Mouse (Mus musculus): ENCODE results near the gene 3110021N24Rik. TPM values are rescaled to one million over a fixed set of nuclear protein-coding genes. Genes with fewer than 3 reads are reported as not detected.
"Not testable (repeated sequence)": the region's sequence is repeated elsewhere in the genome, so short reads cannot be mapped to it uniquely, and the experiment has no call there.

The 3110021N24Rik gene
- total RNA-seq (2022) = 1 to 10 TPM in 2 of 4 experiments, under 1 TPM in 2; 0.70 to 1.9 (median 0.90) TPM

DNA sequence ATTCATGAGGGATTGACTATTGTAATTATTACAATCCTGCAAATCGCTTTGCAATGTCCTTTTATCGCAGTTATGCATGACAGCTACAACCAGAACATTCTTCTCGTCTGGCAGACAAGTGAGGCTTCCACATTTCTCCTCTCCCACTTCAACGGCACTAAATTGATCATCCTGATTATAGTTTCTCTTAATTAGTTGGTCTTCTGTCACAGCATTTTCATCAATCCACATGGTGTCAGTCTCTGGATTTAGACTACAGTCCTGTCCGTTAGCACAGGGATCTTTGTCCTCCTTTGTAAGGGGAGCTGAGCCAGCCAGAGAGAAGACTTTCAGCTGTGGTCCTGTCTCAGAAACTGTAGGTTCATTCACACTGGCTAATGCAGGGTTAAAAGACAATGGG is at the start of gene 3110021N24Rik:
Gene 3110021N24Rik, plus strand, starts transcription at position 301 of the 400 bp plus-strand sequence.
- DNase-seq = no peak

DNA sequence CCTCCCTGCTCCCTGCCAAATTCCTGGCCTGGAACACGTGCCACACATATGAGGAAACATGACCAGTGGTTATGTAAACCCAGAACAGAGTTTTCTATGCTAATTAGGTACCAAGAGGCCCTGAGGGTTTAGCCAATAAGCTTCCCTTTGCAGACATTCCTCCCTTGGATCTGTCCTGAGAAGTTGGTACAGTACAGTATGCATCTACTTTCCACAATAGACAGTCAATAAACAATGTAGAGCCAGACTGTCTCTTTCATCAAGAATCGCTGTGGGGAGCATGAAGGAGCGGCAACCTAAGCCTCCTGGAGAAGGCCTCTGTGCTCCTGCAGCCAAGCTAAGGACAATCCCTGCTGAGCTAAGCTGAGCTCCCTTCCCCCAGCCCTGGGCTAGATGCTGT is 33.3 kb upstream of the 3110021N24Rik start:
- DNase-seq = no peak

GRCm38 (mm10) chr4:108687098-108687497 is 32.4 kb upstream of the 3110021N24Rik start:
- not testable (repeated sequence) for DNase-seq

DNA sequence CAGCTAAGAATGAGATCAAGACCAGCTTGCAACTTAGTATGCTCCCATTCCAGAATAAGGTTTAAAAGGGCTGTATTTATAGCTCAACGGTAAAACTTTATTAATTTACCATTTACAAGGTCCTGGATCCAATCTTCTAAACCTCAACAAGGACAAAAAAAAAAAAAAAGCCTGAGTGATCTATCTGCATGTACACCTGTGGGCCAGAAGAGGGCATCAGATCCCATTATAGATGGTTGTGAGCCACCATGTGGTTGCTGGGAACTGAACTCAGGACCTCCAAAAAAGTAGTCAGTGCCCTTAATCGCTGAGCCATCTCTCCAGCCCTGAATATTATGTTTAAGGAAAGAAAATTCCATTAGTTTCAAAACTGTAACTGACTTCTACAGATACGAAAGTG is 29.0 kb upstream of the 3110021N24Rik start:
- no peak for DNase-seq

- no peak for DNase-seq
Measured at GRCm38 (mm10) chr4:108691469-108691868, 28.0 kb upstream of the 3110021N24Rik start.

DNA sequence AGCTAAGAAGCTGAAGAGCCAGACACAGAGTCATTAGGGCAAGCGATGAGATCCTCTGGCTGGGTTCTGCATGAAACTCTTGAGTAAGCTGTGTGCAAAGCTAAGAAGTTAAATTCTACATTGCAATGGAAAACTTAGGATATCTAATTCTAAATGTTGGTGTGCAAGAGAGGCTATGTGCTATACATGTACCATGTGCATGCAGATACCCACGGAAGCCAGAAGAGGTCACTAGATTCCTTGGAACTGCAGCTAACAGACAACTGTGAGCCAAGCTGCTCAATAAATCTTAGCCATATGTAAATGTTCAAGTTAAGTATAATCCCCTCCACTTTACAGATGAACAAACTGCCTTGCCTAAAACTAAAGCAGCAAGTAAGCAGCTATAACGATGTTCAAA is 22.5 kb upstream of the 3110021N24Rik start:
- DNase-seq = peak; percentile 7

DNA sequence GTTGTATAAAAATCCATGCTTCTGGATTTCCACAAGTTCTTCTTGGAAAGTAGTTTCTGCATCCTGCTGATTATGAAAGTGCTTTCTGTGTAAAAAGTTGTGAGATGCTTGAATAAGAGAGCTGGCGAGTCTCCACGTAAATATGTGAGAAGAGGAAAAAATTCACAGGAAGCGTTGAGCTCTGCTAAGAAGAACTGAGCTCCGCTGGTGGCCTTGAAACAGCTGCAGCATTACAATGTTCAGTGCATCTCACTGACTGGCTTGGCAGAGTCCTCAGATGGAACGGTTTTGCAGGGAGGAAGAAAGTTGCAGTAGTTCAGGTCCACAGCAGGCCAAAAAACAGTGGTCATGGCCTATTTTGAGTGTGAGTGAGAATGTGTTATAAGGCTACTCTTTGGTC is 11.2 kb upstream of the 3110021N24Rik start:
- DNase-seq = no peak

DNA sequence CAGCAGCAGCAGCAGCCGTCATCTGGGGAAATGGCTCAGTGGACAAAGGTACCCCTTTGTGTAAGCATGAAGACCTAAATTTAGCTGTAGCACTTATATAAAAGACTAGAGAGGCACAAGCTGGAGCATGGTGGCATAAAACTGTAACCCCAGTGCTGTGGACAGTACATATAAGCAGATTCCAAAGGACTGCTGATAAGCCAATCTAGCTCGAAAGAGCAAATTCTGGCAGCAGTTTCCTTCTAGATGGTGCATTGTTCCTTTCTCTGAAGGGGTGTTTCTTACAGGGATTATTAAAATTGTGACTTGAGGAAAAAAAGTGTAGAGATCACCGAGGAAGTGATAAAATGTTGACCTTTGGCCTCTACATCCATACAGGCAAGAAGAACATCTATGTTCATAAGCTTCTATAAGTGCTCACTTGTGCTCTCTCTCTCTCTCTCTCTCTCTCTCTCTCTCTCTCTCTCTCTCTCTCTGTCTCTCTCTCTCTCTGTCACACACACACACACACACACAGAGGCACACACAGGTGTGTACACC is 1.9 kb downstream of the 3110021N24Rik start:
- no peak for DNase-seq

DNA sequence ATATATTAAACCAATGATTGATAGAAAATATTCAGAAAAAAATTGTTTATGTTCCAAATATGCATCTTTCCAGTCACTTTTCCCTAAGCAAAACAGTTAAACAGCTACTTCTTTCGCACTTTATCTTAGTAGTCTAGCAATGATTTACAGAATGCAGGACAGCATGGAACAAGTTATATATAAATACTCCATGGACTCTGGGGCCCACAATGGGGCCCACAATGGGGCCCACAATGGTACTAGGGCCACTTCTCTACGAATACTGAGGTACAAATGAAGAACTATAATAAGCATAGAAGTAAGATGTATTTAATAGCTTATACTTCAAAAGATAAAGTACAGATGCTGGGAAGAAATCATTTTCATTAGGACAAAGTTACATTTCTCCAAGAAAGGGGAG is 4.7 kb downstream of the 3110021N24Rik start:
- no peak for DNase-seq

- DNase-seq = no peak
Measured at GRCm38 (mm10) chr4:108730450-108730849, 11.0 kb downstream of the 3110021N24Rik start.

DNA sequence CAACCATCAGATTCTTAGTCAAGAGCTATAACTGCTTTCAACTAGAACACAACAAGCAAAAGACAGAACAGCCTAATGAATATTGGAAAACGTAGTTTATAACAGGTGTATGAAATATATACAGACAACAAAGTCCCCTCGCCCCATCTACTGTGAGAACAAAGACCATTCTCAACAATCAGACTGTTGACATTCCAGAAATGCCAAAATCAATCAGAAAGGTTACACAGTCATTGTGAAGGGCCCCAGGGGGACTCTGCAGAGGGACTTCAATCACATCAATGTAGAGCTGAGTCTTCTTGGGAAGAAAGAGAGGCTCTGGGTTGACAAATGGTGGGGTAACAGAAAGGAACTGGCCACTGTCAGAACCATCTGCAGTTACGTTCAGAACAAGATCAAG is 12.1 kb downstream of the 3110021N24Rik start:
- no peak for DNase-seq

DNA sequence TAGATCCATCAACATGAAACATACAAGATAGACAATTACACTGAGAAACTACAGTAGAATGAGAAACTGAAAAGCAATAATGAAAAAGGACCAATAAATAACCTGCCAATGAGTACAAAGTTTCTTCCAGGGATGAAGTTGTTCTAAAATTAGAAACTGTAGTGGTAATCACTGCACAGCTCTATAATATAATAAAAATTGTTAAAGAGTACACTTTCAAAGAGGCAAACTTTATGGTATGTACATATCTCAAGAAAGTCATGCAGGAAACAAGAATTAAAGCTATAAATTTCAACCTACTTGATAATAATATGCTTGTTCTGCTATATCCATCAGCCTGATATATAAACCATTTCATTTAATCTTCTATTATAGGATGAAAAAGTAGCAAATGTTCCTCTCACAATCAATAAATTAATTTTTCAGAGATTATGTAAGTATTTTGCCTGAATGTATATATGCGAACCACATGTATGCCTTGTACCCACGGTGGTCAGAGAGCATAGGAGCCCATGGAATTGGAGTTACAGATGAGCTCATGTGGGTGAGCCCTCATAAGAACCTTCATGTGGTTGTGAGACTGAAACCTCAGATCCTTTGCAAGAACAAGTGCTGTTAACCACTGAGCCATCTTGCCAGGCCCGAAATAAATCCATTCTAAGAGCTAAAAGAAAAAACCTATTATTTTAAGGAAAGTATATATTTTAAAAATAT is 26.9 kb downstream of the 3110021N24Rik start:
- no peak for DNase-seq

DNA sequence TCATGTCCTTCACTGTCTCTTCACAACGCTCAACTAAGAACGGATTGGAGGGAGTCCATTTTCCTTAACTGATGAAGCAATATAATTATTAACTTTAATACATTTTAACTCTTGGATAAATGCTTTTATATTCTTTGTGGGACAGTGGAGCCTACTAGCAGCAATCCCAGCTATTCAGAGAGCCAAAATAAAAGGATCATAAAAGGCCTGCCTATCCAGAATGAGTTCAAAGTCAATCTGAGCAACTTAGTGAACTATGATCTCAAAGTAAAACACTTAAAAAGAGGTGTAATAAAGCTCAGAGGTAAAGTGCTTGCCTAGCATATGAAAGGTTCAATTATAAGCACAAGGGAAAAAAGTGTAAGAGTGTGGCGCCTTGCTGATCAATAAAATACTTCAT is 40.1 kb downstream of the 3110021N24Rik start:
- DNase-seq = no peak

- no peak for DNase-seq
Measured at GRCm38 (mm10) chr4:108768527-108768926, 49.1 kb downstream of the 3110021N24Rik start.

GRCm38 (mm10) chr4:108779763-108780056 is 60.3 kb downstream of the 3110021N24Rik start:
- no peak for DNase-seq

GRCm38 (mm10) chr4:108780057-108780863 is 60.8 kb downstream of the 3110021N24Rik start, which contains the start of gene Zfyve9:
TSS of gene Zfyve9 (minus strand) at chr4:108780798.
- DNase-seq = peak; percentile 58

DNA sequence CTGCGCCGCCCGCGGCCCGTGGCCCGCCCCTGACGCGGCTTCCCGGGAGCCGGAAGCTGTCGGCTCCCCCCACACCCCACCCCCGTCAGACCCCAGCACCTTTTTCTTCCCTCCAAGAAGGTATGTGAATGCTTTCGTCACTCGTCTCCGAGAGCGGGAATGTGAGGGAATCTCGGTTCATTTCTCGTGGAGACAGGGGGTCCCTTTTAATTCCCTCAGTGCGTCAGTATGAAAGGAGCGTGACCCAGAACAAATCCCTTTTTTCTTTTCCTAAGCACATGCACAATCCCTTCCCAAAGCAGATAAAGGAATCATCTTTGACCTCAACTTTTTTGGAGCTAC is 61.4 kb downstream of the 3110021N24Rik start:
- no peak for DNase-seq

- DNase-seq = no peak
Measured at GRCm38 (mm10) chr4:108781596-108781995, 62.1 kb downstream of the 3110021N24Rik start.

GRCm38 (mm10) chr4:108782421-108783085 is 63.1 kb downstream of the 3110021N24Rik start:
- no peak for DNase-seq

GRCm38 (mm10) chr4:108789258-108789936 is 69.9 kb downstream of the 3110021N24Rik start:
- DNase-seq = no peak

- no peak for DNase-seq
Measured at GRCm38 (mm10) chr4:108790507-108790906, 71.1 kb downstream of the 3110021N24Rik start.

GRCm38 (mm10) chr4:108793941-108794340 is 74.5 kb downstream of the 3110021N24Rik start:
- no peak for DNase-seq

- DNase-seq = no peak
Measured at GRCm38 (mm10) chr4:108796701-108797100, 77.3 kb downstream of the 3110021N24Rik start.
